Mouse (Mus musculus): ENCODE data around the gene Lrrc25. TPM values are rescaled to one million over a fixed set of nuclear protein-coding genes. Genes with fewer than 3 reads are reported as not detected.

Gene Lrrc25
- polyA plus RNA-seq, 1 experiment from 2014 or later: 0.20 TPM

DNA sequence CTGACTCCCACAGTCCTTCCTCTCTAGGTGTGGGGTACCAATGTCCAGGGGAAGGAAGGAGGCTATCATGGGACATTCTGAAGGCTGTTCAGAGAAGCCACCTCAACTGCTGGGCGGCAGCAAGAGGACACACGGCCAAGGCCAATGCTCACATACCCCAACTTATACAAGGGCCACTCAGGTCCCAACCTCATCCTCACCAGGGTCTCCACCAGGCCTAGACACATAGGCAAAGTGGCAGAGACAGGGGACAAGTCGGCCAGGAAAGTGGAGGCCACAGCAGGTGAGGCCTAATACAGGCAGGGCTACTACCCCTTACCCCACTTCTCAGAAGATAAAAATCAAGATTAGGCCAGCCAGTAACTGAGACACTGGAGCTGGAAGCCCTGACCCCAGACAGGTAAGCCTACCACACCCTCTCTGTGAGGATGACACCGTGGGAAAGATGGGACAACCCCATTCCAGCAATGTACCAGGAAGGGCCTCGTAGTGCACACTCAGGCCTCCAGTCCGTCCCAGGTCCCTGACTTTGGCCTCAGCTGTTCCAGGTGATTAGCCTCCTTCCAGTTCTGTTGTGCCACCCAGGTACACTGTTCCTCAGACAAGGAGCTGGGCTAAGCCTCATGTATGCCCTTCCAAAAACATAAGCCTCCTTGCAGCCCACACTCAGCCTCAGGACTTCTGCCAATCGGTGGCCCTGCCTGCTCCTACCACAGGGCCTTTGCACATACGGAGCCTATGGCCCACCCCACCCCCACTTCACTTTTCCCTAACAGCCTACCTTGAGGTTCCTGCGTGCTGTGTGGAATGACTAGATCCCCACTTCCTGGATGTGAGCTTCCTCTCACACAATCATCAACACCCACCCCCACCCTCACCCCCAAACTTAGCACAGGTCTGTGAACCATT is 9.8 kb upstream of the Lrrc25 start:
- Histone ChIP-seq H3K36me3 (ENCODE audit: control insufficient read depth, insufficient read depth, low read length) (no peaks in the 10 kb centered on the region), H3K9ac (replicated peaks; ENCODE audit: low read depth, low read length) (no peak overlapping the region), H3K27ac (ENCODE audit: low read depth, low read length) (no peak overlapping the region), H3K4me1 (ENCODE audit: control insufficient read depth, insufficient read depth, low read length) (peaks cover 32% of the 10 kb centered on the region), H3K4me3 (ENCODE audit: low read depth, low read length) (no peak overlapping the region), H3K4me2 (ENCODE audit: low read depth, low read length) (peak overlapping the region; percentile 86; the same call in 1 of the 2 replicates), H3K27me3 (ENCODE audit: control insufficient read depth, insufficient read depth, low read length) (no peaks in the 10 kb centered on the region), H3K9me3 (ENCODE audit: control insufficient read depth, low read length) (no peaks in the 10 kb centered on the region)
- 95% methylated on average over 9 of the region's 9 CpGs for WGBS
- no peak for ATAC-seq (ENCODE audit: low read depth)

DNA sequence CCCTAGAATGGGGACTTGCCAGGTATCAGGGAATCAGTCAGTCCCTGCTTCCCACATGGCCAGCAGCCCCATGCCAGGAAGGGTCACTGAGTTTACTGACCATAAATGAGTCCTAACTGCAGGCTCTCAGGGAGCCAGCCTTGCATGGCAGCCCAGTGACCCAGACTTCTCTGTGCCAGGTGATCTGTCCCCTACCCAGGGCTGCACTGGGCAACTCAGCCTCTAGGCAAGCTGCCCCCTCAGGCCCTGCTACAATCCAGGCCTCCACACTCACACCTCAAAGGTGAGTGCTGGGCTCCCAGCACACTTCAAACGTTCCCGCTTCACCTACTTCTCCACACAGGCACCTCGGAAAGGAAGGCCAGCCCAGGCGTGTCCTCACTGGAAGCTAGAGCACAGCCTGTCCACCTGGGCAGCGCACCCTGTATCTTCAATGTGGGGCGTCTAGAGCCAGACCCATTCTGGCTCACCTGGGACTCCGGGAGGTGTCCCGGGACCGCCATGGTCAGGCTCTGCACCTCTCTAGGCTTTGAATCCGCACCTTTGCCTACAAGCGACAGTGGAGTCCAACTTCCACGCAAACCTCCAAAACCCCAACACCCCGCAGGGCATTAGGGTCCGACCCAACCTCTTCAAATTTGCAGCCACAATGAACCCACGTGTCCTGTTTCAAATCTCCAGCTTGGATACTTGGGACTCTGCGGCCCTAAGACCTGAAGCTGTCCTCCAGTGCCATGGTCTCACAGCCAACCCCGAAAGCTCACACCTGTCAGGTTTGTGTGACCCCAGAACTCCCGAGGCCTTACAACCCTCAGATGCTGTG is 9.0 kb upstream of the Lrrc25 start:
- H3K4me1 ChIP-seq (ENCODE audit: control insufficient read depth, insufficient read depth, low read length): peaks cover 32% of the 10 kb centered on the region
- WGBS: 71% methylated on average over 18 of the region's 18 CpGs

DNA sequence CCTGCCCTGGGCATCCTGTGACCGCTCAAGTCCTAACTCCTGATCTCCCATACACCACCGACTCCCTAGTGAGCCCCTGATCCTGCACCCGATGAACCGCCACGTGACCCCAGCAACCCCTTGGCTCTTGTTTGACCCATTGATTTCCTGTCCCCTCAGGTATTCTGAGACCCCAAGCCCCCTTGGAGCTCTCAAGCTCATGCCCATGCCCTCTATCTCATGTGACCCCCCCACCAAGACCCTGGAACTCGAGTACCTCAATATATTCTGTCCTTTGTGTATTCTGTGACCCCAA is 8.4 kb upstream of the Lrrc25 start:
- ATAC-seq (ENCODE audit: low read depth): peak; percentile 0; the same call in 1 of the 2 replicates
- Histone ChIP-seq H3K4me2 (ENCODE audit: low read depth, low read length) (peak overlapping the region; percentile 86), H3K9ac (replicated peaks; ENCODE audit: low read depth, low read length) (peak overlapping the region; percentile 92), H3K27me3 (ENCODE audit: control insufficient read depth, insufficient read depth, low read length) (no peaks in the 10 kb centered on the region), H3K4me3 (ENCODE audit: low read depth, low read length) (peak overlapping the region; percentile 74), H3K4me1 (ENCODE audit: control insufficient read depth, insufficient read depth, low read length) (peaks cover 32% of the 10 kb centered on the region), H3K36me3 (ENCODE audit: control insufficient read depth, insufficient read depth, low read length) (no peaks in the 10 kb centered on the region), H3K27ac (ENCODE audit: low read depth, low read length) (peak overlapping the region; percentile 68; the same call in 1 of the 2 replicates), H3K9me3 (ENCODE audit: control insufficient read depth, low read length) (no peaks in the 10 kb centered on the region)
- 30% methylated on average over 6 of the region's 6 CpGs for WGBS

More for the DNA sequence above, 9.0 kb upstream of the Lrrc25 start:
- peak overlapping the region; percentile 86 for H3K4me2 ChIP-seq (ENCODE audit: low read depth, low read length)
- no peaks in the 10 kb centered on the region for H3K36me3 ChIP-seq (ENCODE audit: control insufficient read depth, insufficient read depth, low read length)
- no peaks in the 10 kb centered on the region for H3K9me3 ChIP-seq (ENCODE audit: control insufficient read depth, low read length)
- H3K4me3 ChIP-seq (ENCODE audit: low read depth, low read length): peak overlapping the region; percentile 74
- no peaks in the 10 kb centered on the region for H3K27me3 ChIP-seq (ENCODE audit: control insufficient read depth, insufficient read depth, low read length)
- H3K27ac ChIP-seq (ENCODE audit: low read depth, low read length): no peak overlapping the region
- peak overlapping the region; percentile 92 for H3K9ac ChIP-seq (replicated peaks; ENCODE audit: low read depth, low read length)
- no peak for ATAC-seq (ENCODE audit: low read depth)

DNA sequence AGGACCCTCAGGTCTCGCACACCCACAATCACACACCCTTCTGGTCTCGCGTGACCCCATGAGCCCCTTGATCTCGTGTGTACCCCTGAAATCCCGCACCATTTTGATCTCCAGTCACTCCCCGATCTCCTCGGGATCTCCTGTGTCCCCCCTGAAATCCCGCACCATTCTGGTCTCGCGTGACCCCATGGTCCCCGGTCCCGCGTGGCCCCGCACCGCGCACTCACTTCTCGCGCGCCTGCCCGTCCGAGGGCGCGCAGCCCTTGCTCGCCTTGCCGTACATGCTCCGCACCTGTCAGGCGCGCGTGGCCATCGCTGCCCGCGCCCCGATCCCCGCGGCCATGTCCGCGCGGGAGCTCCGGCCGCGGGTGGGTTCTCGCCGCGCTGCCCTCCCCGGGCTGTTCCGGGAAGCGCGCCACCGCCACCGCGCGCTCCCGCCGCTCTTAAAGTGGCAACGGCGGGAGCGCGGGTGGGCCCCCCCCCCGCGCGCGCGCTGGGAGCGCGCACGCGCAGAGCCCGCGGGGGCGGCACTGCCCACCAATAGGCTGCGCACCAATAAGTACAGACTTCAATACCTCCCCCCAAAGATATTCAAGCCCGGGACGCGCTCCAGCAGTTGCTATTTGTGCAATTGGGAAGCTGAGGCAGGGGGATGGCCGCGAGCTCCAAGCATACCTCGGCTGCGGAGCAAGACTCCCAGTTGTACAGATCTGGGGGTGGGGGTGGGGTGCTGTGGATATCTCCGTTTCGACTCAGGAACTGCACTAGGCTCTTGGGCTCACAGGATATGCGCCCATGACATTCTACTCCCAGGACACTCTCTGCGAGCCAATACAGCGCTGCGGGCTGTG is 7.8 kb upstream of the Lrrc25 start:
- Histone ChIP-seq H3K4me1 (ENCODE audit: control insufficient read depth, insufficient read depth, low read length) (peaks cover 32% of the 10 kb centered on the region), H3K27me3 (ENCODE audit: control insufficient read depth, insufficient read depth, low read length) (no peaks in the 10 kb centered on the region), H3K36me3 (ENCODE audit: control insufficient read depth, insufficient read depth, low read length) (no peaks in the 10 kb centered on the region), H3K4me2 (ENCODE audit: low read depth, low read length) (peak overlapping the region; percentile 86), H3K4me3 (ENCODE audit: low read depth, low read length) (peak overlapping the region; percentile 74), H3K27ac (ENCODE audit: low read depth, low read length) (peak overlapping the region; percentile 68), H3K9me3 (ENCODE audit: control insufficient read depth, low read length) (no peaks in the 10 kb centered on the region), H3K9ac (replicated peaks; ENCODE audit: low read depth, low read length) (peak overlapping the region; percentile 92)
- ATAC-seq (ENCODE audit: low read depth): peak; percentile 25
- 2% methylated on average over 80 of the region's 84 CpGs for WGBS

DNA sequence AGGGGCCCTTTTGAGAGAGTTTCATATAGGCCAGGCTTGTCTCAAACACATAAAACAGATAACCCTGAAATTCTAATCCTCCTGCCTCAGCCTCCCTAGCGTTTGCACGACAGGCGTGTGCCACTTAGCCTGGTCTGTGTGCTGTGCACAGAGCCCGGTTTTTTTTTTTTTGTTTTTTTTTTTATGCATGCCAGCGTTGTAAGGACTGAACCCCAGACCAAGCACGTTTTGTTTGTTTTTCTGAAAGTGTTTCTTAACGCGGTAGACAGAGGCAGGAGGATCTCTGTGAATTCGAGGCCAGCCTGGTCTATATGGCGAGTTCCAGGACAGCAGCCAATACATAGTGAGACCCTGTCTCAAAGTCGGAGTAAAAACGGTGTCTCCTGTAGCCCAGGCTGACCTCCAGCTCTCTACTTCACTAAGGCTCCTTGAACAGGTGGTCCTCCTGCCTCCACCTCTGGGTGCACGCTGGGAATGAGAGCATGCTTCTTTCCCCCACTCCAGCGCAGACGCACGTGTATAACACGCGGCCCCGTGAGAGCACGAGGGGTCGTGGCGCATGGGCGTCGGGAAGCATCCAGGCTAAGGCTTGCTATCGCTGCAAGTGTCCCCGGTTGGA is 7.1 kb upstream of the Lrrc25 start, which contains the start of gene Ssbp4:
Gene Ssbp4 (minus strand): TSS at position 124 of the 619 bp plus-strand sequence.
- Histone ChIP-seq H3K36me3 (ENCODE audit: control insufficient read depth, insufficient read depth, low read length) (no peaks in the 10 kb centered on the region), H3K9ac (replicated peaks; ENCODE audit: low read depth, low read length) (peak within 1 kb of the TSS; percentile 92), H3K27me3 (ENCODE audit: control insufficient read depth, insufficient read depth, low read length) (no peaks in the 10 kb centered on the region), H3K4me3 (ENCODE audit: low read depth, low read length) (peak within 1 kb of the TSS; percentile 74), H3K27ac (ENCODE audit: low read depth, low read length) (peak within 1 kb of the TSS; percentile 68), H3K4me1 (ENCODE audit: control insufficient read depth, insufficient read depth, low read length) (peaks cover 32% of the 10 kb centered on the region), H3K9me3 (ENCODE audit: control insufficient read depth, low read length) (no peaks in the 10 kb centered on the region), H3K4me2 (ENCODE audit: low read depth, low read length) (peak within 1 kb of the TSS; percentile 86)
- ATAC-seq (ENCODE audit: low read depth): no peak; the same call in 1 of the 2 replicates
- WGBS: 6% methylated on average over 26 of the region's 26 CpGs

DNA sequence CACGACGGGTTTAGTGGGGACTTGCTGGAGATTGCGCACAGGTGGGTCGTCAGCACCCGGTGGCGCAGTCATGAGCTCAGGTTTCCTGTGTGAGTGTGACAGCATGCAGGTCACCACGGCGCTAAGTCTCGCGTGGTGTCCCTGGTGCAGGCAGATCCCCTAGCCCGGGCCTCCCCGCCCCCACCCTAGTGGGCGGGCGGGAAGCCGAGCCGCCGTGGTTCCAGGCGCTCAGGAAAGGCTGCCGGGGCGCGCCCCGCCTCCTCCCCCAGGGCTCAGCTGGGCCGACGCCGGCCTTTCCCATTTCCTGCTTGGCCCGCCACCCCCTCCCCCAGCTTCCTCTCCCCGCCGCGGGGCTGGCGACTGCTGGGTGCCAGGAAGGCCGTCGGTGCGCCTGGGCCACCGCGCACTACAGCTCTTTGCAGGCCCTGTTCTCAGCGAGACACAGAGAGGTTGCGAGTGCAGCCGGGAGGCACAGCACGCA is 6.5 kb upstream of the Lrrc25 start:
- peak; percentile 48 for ATAC-seq (ENCODE audit: low read depth)
- Histone ChIP-seq H3K36me3 (ENCODE audit: control insufficient read depth, insufficient read depth, low read length) (no peaks in the 10 kb centered on the region), H3K9me3 (ENCODE audit: control insufficient read depth, low read length) (no peaks in the 10 kb centered on the region), H3K4me3 (ENCODE audit: low read depth, low read length) (peak overlapping the region; percentile 27), H3K9ac (replicated peaks; ENCODE audit: low read depth, low read length) (peak overlapping the region; percentile 34; the same call in 1 of the 2 replicates), H3K27ac (ENCODE audit: low read depth, low read length) (peak overlapping the region; percentile 68), H3K4me1 (ENCODE audit: control insufficient read depth, insufficient read depth, low read length) (peaks cover 32% of the 10 kb centered on the region), H3K27me3 (ENCODE audit: control insufficient read depth, insufficient read depth, low read length) (no peaks in the 10 kb centered on the region), H3K4me2 (ENCODE audit: low read depth, low read length) (peak overlapping the region; percentile 86)
- under 1% methylated on average over 34 of the region's 39 CpGs for WGBS

DNA sequence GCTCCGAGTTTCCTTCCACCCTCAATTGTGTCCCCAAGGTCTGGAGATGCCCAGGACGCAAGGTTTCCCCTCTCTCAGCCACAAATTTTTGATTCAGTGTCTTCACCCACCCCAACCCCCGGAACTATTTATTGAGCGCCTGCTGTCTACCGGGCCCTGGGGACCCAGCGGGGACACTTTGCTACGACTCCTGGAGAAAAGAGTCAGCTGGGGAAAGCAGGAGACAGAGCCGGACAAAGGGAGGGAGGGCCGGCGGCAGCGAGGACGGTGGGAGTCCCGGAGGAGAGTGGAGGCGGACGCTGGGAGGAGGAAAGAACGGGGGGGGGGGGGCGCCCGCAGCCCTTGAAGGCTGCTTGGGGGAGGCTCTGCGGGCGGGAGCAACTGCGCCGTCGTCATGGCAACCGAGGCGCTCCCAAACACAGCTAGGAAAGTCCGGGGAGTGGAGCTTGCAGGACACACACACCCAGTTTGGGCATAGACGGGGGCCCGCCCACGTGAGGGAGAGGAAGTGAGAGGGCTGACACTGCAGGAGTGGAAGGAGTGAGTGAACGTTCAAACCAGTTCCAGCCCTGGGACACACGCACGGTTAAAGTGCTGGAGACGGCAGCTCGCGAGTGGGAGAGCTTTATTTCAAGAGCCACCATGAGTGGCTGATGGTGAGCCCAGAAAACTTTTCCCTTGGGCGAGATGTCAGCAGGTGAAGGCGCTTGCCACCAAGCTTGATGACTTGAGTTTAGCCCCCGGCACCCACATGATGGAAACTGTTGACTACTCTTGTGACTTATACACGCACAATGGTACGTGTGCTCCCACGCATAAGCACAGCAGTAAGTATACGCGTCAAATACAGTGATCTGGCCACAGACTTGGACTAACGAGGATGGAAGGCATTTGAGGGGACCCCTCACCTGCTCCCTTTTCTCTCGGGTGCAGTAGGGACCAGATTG is 5.8 kb upstream of the Lrrc25 start:
- Histone ChIP-seq H3K4me1 (ENCODE audit: control insufficient read depth, insufficient read depth, low read length) (peaks cover 32% of the 10 kb centered on the region), H3K4me3 (ENCODE audit: low read depth, low read length) (peak overlapping the region; percentile 27), H3K36me3 (ENCODE audit: control insufficient read depth, insufficient read depth, low read length) (no peaks in the 10 kb centered on the region), H3K27me3 (ENCODE audit: control insufficient read depth, insufficient read depth, low read length) (no peaks in the 10 kb centered on the region), H3K9ac (replicated peaks; ENCODE audit: low read depth, low read length) (peak overlapping the region; percentile 34; the same call in 1 of the 2 replicates), H3K9me3 (ENCODE audit: control insufficient read depth, low read length) (no peaks in the 10 kb centered on the region), H3K27ac (ENCODE audit: low read depth, low read length) (peak overlapping the region; percentile 68), H3K4me2 (ENCODE audit: low read depth, low read length) (peak overlapping the region; percentile 86)
- WGBS: under 1% methylated on average over 40 of the region's 45 CpGs
- ATAC-seq (ENCODE audit: low read depth): peak; percentile 26; the same call in 1 of the 2 replicates

Data from neural tube, embryonic 14.5 days (tissue).